Mouse (Mus musculus): ENCODE measurements around the gene Fat4.
A peak's percentile ranks its signal among the peaks of the same experiment; 100 is the strongest.

The Fat4 gene

GRCm38 (mm10) chr3:38886890-38887355, at the start of gene Fat4:
Gene Fat4 (plus strand): TSS chr3:38886940.
- no peak for DNase-seq (ENCODE audit: low spot score)

GRCm38 (mm10) chr3:38839438-38839837, 47.3 kb upstream of the Fat4 start:
- no peak for DNase-seq (ENCODE audit: low spot score)

- DNase-seq (ENCODE audit: low spot score): no peak
These were observed 43.7 kb upstream of the Fat4 start for GRCm38 (mm10) chr3:38843000-38843538.

- DNase-seq (ENCODE audit: low spot score): no peak
These were observed 39.9 kb upstream of the Fat4 start for GRCm38 (mm10) chr3:38846602-38847382.

- no peak for DNase-seq (ENCODE audit: low spot score)
These were observed 37.7 kb upstream of the Fat4 start for GRCm38 (mm10) chr3:38849077-38849476.

- DNase-seq (ENCODE audit: low spot score): peak; percentile 54
These were observed 37.2 kb upstream of the Fat4 start for GRCm38 (mm10) chr3:38849536-38849935.

GRCm38 (mm10) chr3:38853650-38854049, 33.1 kb upstream of the Fat4 start:
- DNase-seq (ENCODE audit: low spot score): no peak

GRCm38 (mm10) chr3:38860683-38861082, 26.1 kb upstream of the Fat4 start:
- DNase-seq (ENCODE audit: low spot score): no peak

GRCm38 (mm10) chr3:38871291-38871690, 15.4 kb upstream of the Fat4 start:
- DNase-seq (ENCODE audit: low spot score): no peak

- no peak for DNase-seq (ENCODE audit: low spot score)
These were observed 10.9 kb upstream of the Fat4 start for GRCm38 (mm10) chr3:38875872-38876271.

GRCm38 (mm10) chr3:38876706-38877105, 10.0 kb upstream of the Fat4 start:
- DNase-seq (ENCODE audit: low spot score): no peak

GRCm38 (mm10) chr3:38882778-38883177, 4.0 kb upstream of the Fat4 start:
- DNase-seq (ENCODE audit: low spot score): peak; percentile 27

GRCm38 (mm10) chr3:38883676-38884075, 3.1 kb upstream of the Fat4 start:
- no peak for DNase-seq (ENCODE audit: low spot score)

- DNase-seq (ENCODE audit: low spot score): peak; percentile 79
These were observed 2.5 kb upstream of the Fat4 start for GRCm38 (mm10) chr3:38884276-38884675.

- DNase-seq (ENCODE audit: low spot score): no peak
These were observed 1.8 kb upstream of the Fat4 start for GRCm38 (mm10) chr3:38884919-38885418.

GRCm38 (mm10) chr3:38885481-38886001, 1.2 kb upstream of the Fat4 start:
- DNase-seq (ENCODE audit: low spot score): peak; percentile 73

GRCm38 (mm10) chr3:38886061-38886821, 499 bp upstream of the Fat4 start:
- DNase-seq (ENCODE audit: low spot score): peak; percentile 27

GRCm38 (mm10) chr3:38887381-38887991, 746 bp downstream of the Fat4 start:
- peak; percentile 36 for DNase-seq (ENCODE audit: low spot score)

GRCm38 (mm10) chr3:38888111-38888510, 1.4 kb downstream of the Fat4 start:
- peak; percentile 52 for DNase-seq (ENCODE audit: low spot score)

GRCm38 (mm10) chr3:38892791-38893224, 6.1 kb downstream of the Fat4 start:
- DNase-seq (ENCODE audit: low spot score): no peak

GRCm38 (mm10) chr3:38900839-38901238, 14.1 kb downstream of the Fat4 start:
- no peak for DNase-seq (ENCODE audit: low spot score)

- DNase-seq (ENCODE audit: low spot score): no peak
These were observed 20.1 kb downstream of the Fat4 start for GRCm38 (mm10) chr3:38906832-38907231.
